Mouse (Mus musculus): ENCODE results near the gene Cplx2. TPM values are rescaled to one million over a fixed set of nuclear protein-coding genes. Genes with fewer than 3 reads are reported as not detected.

The Cplx2 gene
- polyA plus RNA-seq, 1 experiment from 2014 or later: 41.9 TPM

GRCm38 (mm10) chr13:54404205-54404604 is 33.1 kb downstream of the Cplx2 start:
- no peak overlapping the region for H3K4me2 ChIP-seq (ENCODE audit: low read length)
- H3K9ac ChIP-seq (replicated peaks; ENCODE audit: low read length): no peak overlapping the region
- H3K27ac ChIP-seq (replicated peaks; ENCODE audit: low read depth, low read length): no peak overlapping the region
- 0 out of 2 replicates have a peak, but pooled peaks cover 2% of the 10 kb centered on the region for H3K9me3 ChIP-seq (ENCODE audit: control insufficient read depth, low read length)
- WGBS: 62% methylated on average over 3 of the region's 3 CpGs
- no peaks in the 10 kb centered on the region for H3K27me3 ChIP-seq (ENCODE audit: control insufficient read depth, insufficient read depth, low read length)
- peaks cover 3% of the 10 kb centered on the region; the same call in 1 of the 2 replicates for H3K4me1 ChIP-seq (ENCODE audit: control insufficient read depth, insufficient read depth, low read length)
- ATAC-seq (ENCODE audit: low FRiP score, low TSS enrichment) (no peak), DNase-seq (no peak)
- no peaks in the 10 kb centered on the region for H3K36me3 ChIP-seq (ENCODE audit: control insufficient read depth, insufficient read depth, low read length)
- H3K4me3 ChIP-seq (replicated peaks; ENCODE audit: low read depth, low read length): no peak overlapping the region

- DNase-seq (no peak), ATAC-seq (ENCODE audit: low FRiP score, low TSS enrichment) (no peak)
- WGBS: 82% methylated on average over 2 of the region's 2 CpGs
- Histone ChIP-seq H3K36me3 (ENCODE audit: control insufficient read depth, insufficient read depth, low read length) (no peaks in the 10 kb centered on the region), H3K27ac (replicated peaks; ENCODE audit: low read depth, low read length) (no peak overlapping the region), H3K9ac (replicated peaks; ENCODE audit: low read length) (no peak overlapping the region), H3K9me3 (ENCODE audit: control insufficient read depth, low read length) (0 out of 2 replicates have a peak, but pooled peaks cover 2% of the 10 kb centered on the region), H3K4me2 (ENCODE audit: low read length) (no peak overlapping the region), H3K27me3 (ENCODE audit: control insufficient read depth, insufficient read depth, low read length) (no peaks in the 10 kb centered on the region), H3K4me1 (ENCODE audit: control insufficient read depth, insufficient read depth, low read length) (peaks cover 3% of the 10 kb centered on the region; the same call in 1 of the 2 replicates), H3K4me3 (replicated peaks; ENCODE audit: low read depth, low read length) (no peak overlapping the region)
Observed at GRCm38 (mm10) chr13:54405805-54406204, 34.7 kb downstream of the Cplx2 start.

GRCm38 (mm10) chr13:54411656-54412055 is 40.5 kb downstream of the Cplx2 start:
- Histone ChIP-seq H3K4me3 (replicated peaks; ENCODE audit: low read depth, low read length) (no peak overlapping the region), H3K4me2 (ENCODE audit: low read length) (no peak overlapping the region), H3K9ac (replicated peaks; ENCODE audit: low read length) (no peak overlapping the region), H3K4me1 (ENCODE audit: control insufficient read depth, insufficient read depth, low read length) (peaks cover 9% of the 10 kb centered on the region), H3K27ac (replicated peaks; ENCODE audit: low read depth, low read length) (no peak overlapping the region), H3K36me3 (ENCODE audit: control insufficient read depth, insufficient read depth, low read length) (no peaks in the 10 kb centered on the region), H3K27me3 (ENCODE audit: control insufficient read depth, insufficient read depth, low read length) (no peaks in the 10 kb centered on the region), H3K9me3 (ENCODE audit: control insufficient read depth, low read length) (0 out of 2 replicates have a peak, but pooled peaks cover 2% of the 10 kb centered on the region)
- WGBS: 89% methylated on average over 3 of the region's 3 CpGs
- DNase-seq (no peak), ATAC-seq (ENCODE audit: low FRiP score, low TSS enrichment) (no peak)

- no peaks in the 10 kb centered on the region for H3K36me3 ChIP-seq (ENCODE audit: control insufficient read depth, insufficient read depth, low read length)
- no peak overlapping the region for H3K9ac ChIP-seq (replicated peaks; ENCODE audit: low read length)
- peak; percentile 48 for DNase-seq
- 0 out of 2 replicates have a peak overlapping the region, but pooled peaks have one; percentile 13 for H3K27ac ChIP-seq (replicated peaks; ENCODE audit: low read depth, low read length)
- H3K27me3 ChIP-seq (ENCODE audit: control insufficient read depth, insufficient read depth, low read length): no peaks in the 10 kb centered on the region
- H3K4me2 ChIP-seq (ENCODE audit: low read length): no peak overlapping the region
- WGBS: 34% methylated on average over 7 of the region's 7 CpGs
- no peak for ATAC-seq (ENCODE audit: low FRiP score, low TSS enrichment)
- H3K4me1 ChIP-seq (ENCODE audit: control insufficient read depth, insufficient read depth, low read length): peaks cover 9% of the 10 kb centered on the region
- 0 out of 2 replicates have a peak, but pooled peaks cover 2% of the 10 kb centered on the region for H3K9me3 ChIP-seq (ENCODE audit: control insufficient read depth, low read length)
- no peak overlapping the region for H3K4me3 ChIP-seq (replicated peaks; ENCODE audit: low read depth, low read length)
Observed at GRCm38 (mm10) chr13:54412236-54412635, 41.1 kb downstream of the Cplx2 start.

- ATAC-seq (ENCODE audit: low FRiP score, low TSS enrichment) (no peak), DNase-seq (no peak)
- 0 out of 2 replicates have a peak, but pooled peaks cover 2% of the 10 kb centered on the region for H3K9me3 ChIP-seq (ENCODE audit: control insufficient read depth, low read length)
- WGBS: 85% methylated on average over 4 of the region's 4 CpGs
- no peak overlapping the region for H3K9ac ChIP-seq (replicated peaks; ENCODE audit: low read length)
- H3K4me1 ChIP-seq (ENCODE audit: control insufficient read depth, insufficient read depth, low read length): peaks cover 9% of the 10 kb centered on the region
- H3K4me2 ChIP-seq (ENCODE audit: low read length): no peak overlapping the region
- no peaks in the 10 kb centered on the region for H3K27me3 ChIP-seq (ENCODE audit: control insufficient read depth, insufficient read depth, low read length)
- no peak overlapping the region for H3K4me3 ChIP-seq (replicated peaks; ENCODE audit: low read depth, low read length)
- no peaks in the 10 kb centered on the region for H3K36me3 ChIP-seq (ENCODE audit: control insufficient read depth, insufficient read depth, low read length)
- H3K27ac ChIP-seq (replicated peaks; ENCODE audit: low read depth, low read length): no peak overlapping the region
Observed at GRCm38 (mm10) chr13:54412721-54413120, 41.6 kb downstream of the Cplx2 start.

- Histone ChIP-seq H3K27ac (replicated peaks; ENCODE audit: low read depth, low read length) (no peak overlapping the region), H3K9me3 (ENCODE audit: control insufficient read depth, low read length) (no peaks in the 10 kb centered on the region), H3K4me1 (ENCODE audit: control insufficient read depth, insufficient read depth, low read length) (peaks cover 12% of the 10 kb centered on the region), H3K27me3 (ENCODE audit: control insufficient read depth, insufficient read depth, low read length) (no peaks in the 10 kb centered on the region), H3K4me2 (ENCODE audit: low read length) (no peak overlapping the region), H3K36me3 (ENCODE audit: control insufficient read depth, insufficient read depth, low read length) (no peaks in the 10 kb centered on the region), H3K9ac (replicated peaks; ENCODE audit: low read length) (no peak overlapping the region), H3K4me3 (replicated peaks; ENCODE audit: low read depth, low read length) (no peak overlapping the region)
- DNase-seq: no peak
- ATAC-seq (ENCODE audit: low FRiP score, low TSS enrichment): no peak
- 99% methylated on average over 4 of the region's 4 CpGs for WGBS
Observed at GRCm38 (mm10) chr13:54415059-54415458, 43.9 kb downstream of the Cplx2 start.

GRCm38 (mm10) chr13:54418781-54419327 is 47.7 kb downstream of the Cplx2 start:
- no peaks in the 10 kb centered on the region for H3K27me3 ChIP-seq (ENCODE audit: control insufficient read depth, insufficient read depth, low read length)
- 53% methylated on average over 10 of the region's 10 CpGs for WGBS
- DNase-seq (peak; percentile 58), ATAC-seq (ENCODE audit: low FRiP score, low TSS enrichment) (no peak; the same call in 1 of the 2 replicates)
- no peak overlapping the region for H3K4me2 ChIP-seq (ENCODE audit: low read length)
- no peaks in the 10 kb centered on the region for H3K9me3 ChIP-seq (ENCODE audit: control insufficient read depth, low read length)
- peaks cover 3% of the 10 kb centered on the region for H3K4me1 ChIP-seq (ENCODE audit: control insufficient read depth, insufficient read depth, low read length)
- H3K9ac ChIP-seq (replicated peaks; ENCODE audit: low read length): no peak overlapping the region
- no peak overlapping the region for H3K4me3 ChIP-seq (replicated peaks; ENCODE audit: low read depth, low read length)
- H3K36me3 ChIP-seq (ENCODE audit: control insufficient read depth, insufficient read depth, low read length): no peaks in the 10 kb centered on the region
- H3K27ac ChIP-seq (replicated peaks; ENCODE audit: low read depth, low read length): 0 out of 2 replicates have a peak overlapping the region, but pooled peaks have one; percentile 21

GRCm38 (mm10) chr13:54420226-54420625 is 49.1 kb downstream of the Cplx2 start:
- WGBS: 74% methylated on average over 12 of the region's 12 CpGs
- Histone ChIP-seq H3K4me2 (ENCODE audit: low read length) (no peak overlapping the region), H3K4me1 (ENCODE audit: control insufficient read depth, insufficient read depth, low read length) (peaks cover 3% of the 10 kb centered on the region), H3K36me3 (ENCODE audit: control insufficient read depth, insufficient read depth, low read length) (no peaks in the 10 kb centered on the region), H3K9ac (replicated peaks; ENCODE audit: low read length) (no peak overlapping the region), H3K27ac (replicated peaks; ENCODE audit: low read depth, low read length) (no peak overlapping the region), H3K27me3 (ENCODE audit: control insufficient read depth, insufficient read depth, low read length) (no peaks in the 10 kb centered on the region), H3K9me3 (ENCODE audit: control insufficient read depth, low read length) (no peaks in the 10 kb centered on the region), H3K4me3 (replicated peaks; ENCODE audit: low read depth, low read length) (no peak overlapping the region)
- ATAC-seq (ENCODE audit: low FRiP score, low TSS enrichment) (no peak), DNase-seq (no peak)

GRCm38 (mm10) chr13:54425269-54425668 is 54.1 kb downstream of the Cplx2 start:
- H3K4me3 ChIP-seq (replicated peaks; ENCODE audit: low read depth, low read length): no peak overlapping the region
- H3K4me2 ChIP-seq (ENCODE audit: low read length): no peak overlapping the region
- no peak; the same call in 1 of the 2 replicates for ATAC-seq (ENCODE audit: low FRiP score, low TSS enrichment)
- no peaks in the 10 kb centered on the region for H3K4me1 ChIP-seq (ENCODE audit: control insufficient read depth, insufficient read depth, low read length)
- peak overlapping the region; percentile 52; the same call in 1 of the 2 replicates for H3K27ac ChIP-seq (replicated peaks; ENCODE audit: low read depth, low read length)
- no peaks in the 10 kb centered on the region for H3K9me3 ChIP-seq (ENCODE audit: control insufficient read depth, low read length)
- DNase-seq: peak; percentile 48
- no peaks in the 10 kb centered on the region for H3K36me3 ChIP-seq (ENCODE audit: control insufficient read depth, insufficient read depth, low read length)
- 71% methylated on average over 2 of the region's 2 CpGs for WGBS
- no peak overlapping the region for H3K9ac ChIP-seq (replicated peaks; ENCODE audit: low read length)
- H3K27me3 ChIP-seq (ENCODE audit: control insufficient read depth, insufficient read depth, low read length): no peaks in the 10 kb centered on the region

Data from midbrain, embryonic 14.5 days (tissue).